Mouse (Mus musculus): ENCODE data around the gene Sh3glb1. TPM values are rescaled to one million over a fixed set of nuclear protein-coding genes. Genes with fewer than 3 reads are reported as not detected.
A peak's percentile ranks its signal among the peaks of the same experiment; 100 is the strongest.
"Not testable (repeated sequence)": the region's sequence is repeated elsewhere in the genome, so short reads cannot be mapped to it uniquely, and the experiment has no call there.

The Sh3glb1 gene
- total RNA-seq (2021), result 10 to 100 TPM; 56.7 to 59.3 TPM
- long read RNA-seq, experiment 1, full-length matches to known transcripts, result 37 of 47 reads
- long read RNA-seq, experiment 1, partial matches to known transcripts, result 2 of 47 reads
- long read RNA-seq, experiment 1, other reads (novel, unspliced or antisense), result 8 of 47 reads
- long read RNA-seq, experiment 2, full-length matches to known transcripts, result 38 of 52 reads
- long read RNA-seq, experiment 2, partial matches to known transcripts, result 1 of 52 reads
- long read RNA-seq, experiment 2, other reads (novel, unspliced or antisense), result 13 of 52 reads

DNA sequence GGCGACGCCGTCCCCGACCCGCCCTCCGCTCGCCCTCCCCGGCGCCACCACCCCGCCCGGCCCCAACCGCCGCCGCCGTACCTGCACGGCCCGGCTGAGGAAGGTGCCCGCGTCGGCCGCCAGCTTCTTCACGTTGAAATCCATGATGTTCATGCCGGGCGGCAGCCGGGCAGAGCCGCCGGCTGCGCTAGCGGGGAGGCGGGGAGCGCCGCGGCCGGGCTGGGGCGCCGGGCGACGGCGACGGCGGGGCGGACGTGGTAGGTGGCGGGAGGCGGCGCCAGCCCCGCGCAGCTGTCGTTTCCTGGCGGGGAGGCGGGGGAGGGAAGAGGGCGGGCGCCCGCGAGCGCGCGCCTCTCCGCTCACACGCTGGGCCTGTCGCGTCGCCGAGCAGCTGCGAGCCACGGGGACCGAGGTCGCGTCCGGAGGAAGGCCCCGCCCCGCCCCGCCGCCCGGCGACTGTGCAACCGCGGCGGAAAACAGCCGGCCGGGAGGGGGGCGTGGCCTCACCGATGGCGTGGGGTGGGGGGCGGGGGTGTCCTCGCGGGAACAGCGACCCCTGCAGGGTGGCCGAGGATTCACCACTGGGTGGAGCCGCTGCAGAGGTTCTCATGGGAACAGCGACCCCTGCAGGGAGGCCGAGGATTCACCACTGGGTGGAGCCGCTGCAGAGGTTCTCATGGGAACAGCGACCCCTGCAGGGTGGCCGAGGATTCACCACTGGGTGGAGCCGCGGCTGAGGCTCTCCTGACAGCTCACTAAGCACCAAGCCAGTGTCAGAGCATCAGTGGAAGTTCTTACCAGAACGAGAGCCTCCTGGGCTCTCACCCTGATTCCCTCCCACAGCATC lies at the start of gene Sh3glb1:
Sh3glb1 (minus strand) TSS at position 435 of the 847 bp plus-strand sequence.
- DNase-seq (ENCODE audit: low spot score in 2 of 2), result peak; percentile 96 to 99

DNA sequence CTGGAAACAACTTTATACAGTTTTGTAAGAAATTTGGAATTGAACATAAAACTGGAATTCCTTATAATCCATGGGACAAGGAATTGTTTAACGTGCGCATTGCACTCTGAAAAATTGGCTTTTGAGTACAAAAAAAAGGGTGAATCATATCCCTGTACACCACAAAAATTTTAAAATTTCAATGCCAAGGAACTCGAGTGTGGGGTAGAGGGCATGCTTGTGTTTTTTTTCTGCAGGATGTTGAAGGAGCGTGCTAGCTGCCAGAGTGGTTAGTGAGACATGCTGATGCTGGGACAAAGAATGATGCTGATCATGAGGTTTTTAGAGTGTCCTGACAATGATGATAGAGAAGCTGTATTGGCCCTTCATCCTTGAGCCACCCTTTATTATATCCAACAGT lies 45.0 kb upstream of the Sh3glb1 start:
- no peak for DNase-seq (ENCODE audit: low spot score in 2 of 2)

DNA sequence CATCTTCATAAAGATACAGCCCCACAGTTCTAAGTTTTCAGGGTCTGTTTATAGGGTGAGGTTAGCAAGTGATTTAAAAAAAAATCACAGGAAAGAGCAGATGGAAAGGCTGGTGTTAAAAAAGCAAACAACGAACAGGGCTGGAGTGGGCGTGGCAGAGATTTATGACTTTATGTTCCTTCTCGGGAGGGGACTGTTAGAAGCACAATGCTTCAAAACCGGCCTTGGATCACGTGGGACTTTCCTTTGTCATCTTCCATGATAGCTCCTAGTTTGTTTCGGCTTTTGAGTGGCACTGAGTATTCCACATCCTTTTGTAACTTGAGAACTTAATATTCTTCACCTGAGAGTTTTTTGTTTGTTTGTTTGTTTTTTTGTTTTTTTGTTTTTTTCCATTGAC lies 41.3 kb upstream of the Sh3glb1 start:
- DNase-seq (ENCODE audit: low spot score in 2 of 2), result no peak

DNA sequence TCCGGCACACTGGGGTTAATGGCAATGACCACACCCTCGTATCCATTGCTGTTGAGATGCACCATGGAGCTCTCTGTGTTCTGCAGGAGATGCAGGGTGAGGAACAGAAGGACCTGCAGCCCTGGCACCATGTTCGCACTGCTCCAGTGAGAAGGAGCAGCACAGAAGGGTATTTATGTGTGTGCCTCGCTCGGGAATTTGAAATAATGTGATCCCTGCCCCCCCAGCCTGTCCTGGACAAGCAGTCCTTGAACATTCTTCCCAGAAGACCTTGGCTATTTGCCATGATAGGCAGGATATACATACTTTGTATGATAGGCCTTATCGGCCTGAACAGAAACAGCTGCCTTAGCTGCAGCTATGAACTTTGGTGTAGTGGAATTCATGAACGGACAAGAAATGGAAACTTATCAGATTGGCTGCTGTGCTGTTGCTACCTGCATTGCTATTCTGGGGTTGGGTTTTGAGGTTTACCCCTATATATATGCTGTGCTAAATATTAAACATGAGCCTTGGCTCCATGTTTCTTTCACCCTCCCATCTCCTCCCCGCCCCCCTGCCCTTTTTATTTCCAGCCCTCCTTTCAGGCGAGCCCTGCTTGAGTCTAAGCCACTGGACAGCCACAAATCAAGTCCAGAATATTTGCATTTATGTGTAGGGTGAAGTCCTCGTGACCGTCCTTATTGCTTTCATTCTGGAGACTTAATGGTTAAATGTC lies 40.6 kb upstream of the Sh3glb1 start, which contains the start of gene Clca3a1:
Clca3a1 (minus strand) TSS at position 386 of the 718 bp plus-strand sequence.
- no peak for DNase-seq (ENCODE audit: low spot score in 2 of 2)

DNA sequence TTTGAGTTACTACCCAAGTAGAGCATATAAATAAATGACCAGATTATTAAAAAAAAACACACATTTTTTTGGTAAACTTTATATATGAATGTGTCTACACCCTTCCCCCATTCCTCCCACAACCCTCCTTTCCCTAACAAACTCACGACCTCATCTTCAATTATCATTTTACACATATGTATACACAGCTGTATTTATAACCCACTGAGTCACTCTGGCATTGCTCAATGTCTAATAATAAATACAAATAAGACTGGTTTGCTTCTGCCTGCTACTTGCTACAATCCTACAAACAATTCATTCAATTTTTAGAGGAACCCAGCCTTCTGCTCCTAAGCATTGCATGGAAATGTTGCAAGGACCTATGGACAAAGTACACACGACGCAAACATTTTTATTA lies 39.6 kb upstream of the Sh3glb1 start:
- DNase-seq (ENCODE audit: low spot score in 2 of 2), result no peak

DNA sequence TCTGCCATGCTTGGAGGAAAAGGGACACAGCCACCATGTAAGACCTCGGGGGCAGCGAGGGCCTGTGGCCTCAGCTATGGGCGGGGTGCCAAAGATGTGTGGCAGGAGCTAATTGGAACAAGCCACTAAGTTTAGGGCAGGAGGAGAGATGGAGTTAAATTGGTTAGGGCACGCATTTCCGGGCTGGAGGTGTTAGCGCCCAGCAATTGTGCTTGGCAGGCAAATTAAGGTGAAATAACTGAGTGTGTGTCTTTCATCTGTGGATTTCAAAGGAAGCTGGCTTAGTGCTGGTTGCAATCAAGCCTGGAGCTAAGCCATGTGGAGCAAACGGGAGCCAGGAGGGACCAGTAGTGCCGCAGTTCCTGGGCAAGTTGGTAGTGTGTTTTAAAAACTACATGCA lies 36.0 kb upstream of the Sh3glb1 start:
- DNase-seq (ENCODE audit: low spot score in 2 of 2), result not testable (repeated sequence)

DNA sequence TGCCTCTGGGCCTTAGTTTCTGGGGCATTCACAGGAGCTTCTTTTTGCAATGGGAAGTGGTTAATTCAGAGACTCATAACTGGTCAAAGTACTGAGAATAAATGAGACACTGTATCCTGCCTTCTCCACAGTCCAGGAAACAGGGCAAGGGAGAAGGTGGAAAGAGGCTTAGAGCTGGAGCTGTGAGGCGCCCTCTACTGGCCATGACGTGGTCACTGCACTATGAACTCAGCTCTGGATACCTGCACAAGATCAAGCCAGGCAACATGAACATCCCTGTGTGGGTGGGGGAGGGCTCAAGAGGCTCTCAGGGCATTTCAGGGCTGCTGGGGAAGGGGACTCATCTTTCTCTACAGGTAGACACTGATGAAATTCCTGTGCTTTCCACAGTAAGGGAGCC lies 33.0 kb upstream of the Sh3glb1 start:
- DNase-seq (ENCODE audit: low spot score in 2 of 2), result peak in 1 of 2 experiments; percentile 8

DNA sequence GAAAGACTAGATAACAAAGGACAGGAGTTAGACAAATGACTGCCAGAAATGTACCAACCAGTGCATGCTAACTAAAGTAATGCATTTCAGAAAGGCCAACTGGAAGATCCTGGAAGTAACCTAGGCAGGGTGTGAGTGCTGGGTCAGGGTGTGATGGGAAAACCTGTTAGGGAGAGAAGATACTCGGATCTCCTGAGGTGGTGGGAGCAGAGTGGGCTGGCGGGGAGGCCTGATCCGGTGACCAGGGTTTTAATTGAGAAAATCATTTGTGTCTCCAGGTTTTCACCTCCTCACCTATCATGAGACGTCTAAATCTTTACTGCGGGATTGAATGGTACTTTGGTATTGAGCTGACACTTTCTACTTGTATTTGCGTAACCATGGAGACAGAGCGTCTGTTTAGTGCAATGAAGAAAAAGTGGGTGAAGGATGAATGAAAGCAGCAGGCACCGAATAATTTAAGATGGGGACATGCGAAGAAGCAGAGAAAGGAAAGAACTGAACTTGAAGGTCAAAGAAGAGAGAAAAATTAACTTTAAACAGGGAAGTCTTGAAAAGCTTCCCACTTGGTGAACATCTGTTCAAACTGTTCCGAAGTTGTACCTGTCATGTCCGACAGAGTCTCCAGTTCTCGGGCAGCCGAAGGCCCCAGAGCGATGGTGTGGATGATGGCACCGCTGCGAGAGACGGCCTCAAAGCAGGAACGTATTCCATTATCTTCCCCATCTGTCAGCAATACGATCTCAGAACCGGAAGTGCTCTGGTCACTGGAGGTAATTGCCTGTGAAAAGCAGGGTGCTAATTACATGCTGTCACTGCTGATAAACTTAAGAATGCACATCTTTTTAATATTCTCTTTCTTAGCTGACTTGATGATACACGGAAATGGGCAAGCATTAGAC lies 29.2 kb upstream of the Sh3glb1 start:
- not testable (repeated sequence) for DNase-seq (ENCODE audit: low spot score in 2 of 2)

DNA sequence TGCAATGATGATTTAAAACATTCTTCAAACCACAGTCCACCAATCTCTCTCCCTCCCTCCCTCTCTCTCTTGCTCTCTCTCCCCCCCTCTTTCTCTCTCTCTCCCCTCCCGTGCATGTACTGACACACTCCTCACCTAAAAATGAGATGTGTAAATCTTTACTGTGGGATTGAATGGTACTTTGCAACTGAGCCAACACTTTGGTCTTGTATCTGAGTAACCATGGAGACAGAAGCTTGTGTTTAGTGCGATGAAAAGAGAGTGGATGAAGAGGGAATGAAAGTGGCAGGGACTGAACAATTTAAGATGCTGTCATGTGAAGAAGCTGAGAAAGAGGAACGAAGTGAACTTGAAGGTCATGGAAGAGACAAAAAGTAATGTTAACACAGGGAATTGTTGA lies 27.6 kb upstream of the Sh3glb1 start:
- DNase-seq (ENCODE audit: low spot score in 2 of 2), result not testable (repeated sequence)

DNA sequence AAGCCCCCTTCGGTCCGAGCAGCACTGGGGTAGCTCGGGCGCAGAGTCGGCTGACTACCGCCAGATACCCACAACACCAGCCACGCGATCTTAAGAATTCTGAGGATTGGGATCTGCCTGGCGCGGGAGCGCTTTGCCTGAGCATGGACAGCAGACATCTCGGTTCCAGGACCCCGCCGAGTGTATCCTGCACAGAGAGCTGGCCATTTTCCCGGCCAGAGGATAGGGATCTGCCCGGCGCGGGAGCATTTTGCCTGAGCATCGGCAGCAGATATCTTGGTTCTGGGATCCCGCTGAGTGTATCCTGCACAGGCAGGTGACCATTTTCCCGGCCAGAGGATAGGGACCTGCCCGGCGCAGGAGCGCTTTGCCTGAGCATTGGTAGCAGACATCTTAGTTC lies 18.3 kb upstream of the Sh3glb1 start:
- DNase-seq (ENCODE audit: low spot score in 2 of 2), result not testable (repeated sequence)

DNA sequence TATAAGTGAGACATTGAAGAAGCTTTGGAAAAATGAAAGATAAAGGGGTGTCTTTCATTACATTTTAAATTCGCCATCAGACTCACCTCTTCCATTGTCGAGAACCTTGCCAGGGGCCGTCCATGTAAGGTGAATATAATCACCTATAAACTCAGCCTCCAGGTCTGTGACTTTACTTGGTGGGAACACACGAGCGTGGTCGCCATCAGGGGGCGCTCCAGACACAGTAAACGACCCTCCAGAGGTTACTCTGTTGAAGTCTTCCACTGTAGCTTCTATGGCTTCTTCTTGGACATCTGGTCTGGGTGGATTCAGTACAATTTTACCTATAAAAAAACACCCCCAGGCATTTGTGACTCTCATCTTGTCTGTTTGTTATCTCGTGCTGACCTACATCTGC lies 16.7 kb upstream of the Sh3glb1 start:
- peak; percentile 44 to 47 for DNase-seq (ENCODE audit: low spot score in 2 of 2)

DNA sequence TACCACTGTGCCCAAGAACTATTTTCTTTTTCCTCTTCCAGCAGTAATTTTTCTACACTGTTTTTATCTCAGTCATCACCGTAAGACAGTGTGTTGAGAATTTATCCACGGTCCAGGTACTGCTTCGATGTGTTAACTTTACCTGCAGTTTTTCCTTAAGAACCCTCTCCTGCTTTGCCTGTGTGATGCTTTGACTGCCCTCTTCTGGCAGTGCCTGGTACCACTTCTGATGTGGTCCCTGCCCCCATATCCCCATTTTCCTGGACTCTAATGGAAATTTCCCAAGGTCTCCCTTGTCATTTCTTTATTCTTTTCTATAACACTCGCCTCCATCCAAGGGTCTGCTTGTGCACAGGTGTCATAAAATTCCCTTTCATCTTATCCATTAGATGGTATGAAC lies 3.3 kb upstream of the Sh3glb1 start:
- peak; percentile 55 to 69 for DNase-seq (ENCODE audit: low spot score in 2 of 2)

DNA sequence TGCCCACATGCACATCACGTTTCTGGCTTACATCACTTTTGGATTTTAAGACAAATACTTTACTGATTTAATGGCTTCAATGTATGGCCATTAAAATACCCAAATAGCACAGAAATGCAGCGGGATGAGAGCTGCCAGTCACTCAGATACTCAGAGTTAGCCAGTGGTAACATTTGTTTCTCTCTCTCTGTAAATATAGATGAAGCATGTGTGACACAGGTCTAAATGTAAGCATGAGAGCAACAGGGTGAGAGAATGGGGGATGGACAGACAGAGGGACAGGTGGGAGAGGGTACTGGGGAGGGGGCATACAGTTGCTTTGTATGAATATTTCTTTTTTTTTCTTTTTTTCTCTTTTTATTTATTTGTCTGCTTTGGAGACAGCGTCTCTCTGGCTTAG lies 2.4 kb upstream of the Sh3glb1 start:
- DNase-seq (ENCODE audit: low spot score in 2 of 2), result not testable (repeated sequence)

DNA sequence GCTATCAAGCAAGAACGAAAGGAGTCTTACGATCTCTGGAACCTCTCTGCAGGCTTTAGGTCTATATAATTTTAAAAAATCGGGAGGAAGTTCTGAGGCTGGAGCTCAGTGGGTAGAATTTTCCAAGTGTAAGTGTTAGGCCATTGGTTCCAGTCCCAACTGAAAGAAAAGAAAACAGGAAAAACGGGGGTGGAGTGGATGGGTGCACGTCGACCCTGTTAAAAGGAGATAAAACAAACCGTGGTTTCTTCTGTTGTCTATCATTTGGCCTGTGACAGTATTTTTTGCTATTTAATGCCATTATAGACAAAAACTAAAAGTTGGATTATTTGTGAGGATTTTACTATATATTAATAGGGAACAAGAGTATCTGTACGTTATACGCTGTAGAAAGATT lies 1.7 kb upstream of the Sh3glb1 start:
- DNase-seq (ENCODE audit: low spot score in 2 of 2), result no peak

DNA sequence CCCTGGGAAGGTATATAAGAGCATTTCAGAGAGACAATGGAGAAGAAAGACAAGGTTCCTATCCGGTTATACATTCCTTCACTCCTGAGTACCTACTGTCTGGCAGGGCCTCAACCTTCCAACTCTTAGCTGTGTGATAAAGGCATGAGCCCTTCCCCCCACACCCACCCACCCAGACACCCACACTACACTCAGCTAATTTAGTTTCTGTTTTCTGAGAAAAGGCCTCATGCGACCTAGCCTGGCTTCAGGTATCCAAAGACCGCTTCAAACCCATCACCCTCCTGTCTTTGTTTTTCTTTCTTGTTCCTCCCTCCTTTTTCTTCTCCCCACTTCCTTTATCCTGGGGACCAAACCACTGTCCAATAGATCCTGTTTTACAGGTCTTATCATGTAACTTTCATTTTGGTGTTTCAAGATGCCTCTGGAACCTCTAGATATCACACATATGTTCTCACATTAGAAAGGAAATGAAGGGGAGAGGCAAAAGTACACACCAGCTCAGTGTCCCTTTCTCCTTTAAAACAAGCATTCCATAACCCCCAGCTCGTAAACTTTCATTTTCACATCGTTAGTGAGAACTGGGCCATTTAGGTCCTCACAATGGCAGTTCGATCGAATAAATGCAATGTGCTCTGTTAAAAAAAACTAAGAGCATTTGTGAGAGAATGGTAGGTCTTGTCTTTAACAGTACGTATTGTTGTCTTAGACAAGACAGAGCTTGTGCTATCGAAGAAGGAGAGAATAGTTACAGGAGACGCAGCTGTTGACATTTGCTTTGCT lies 1.1 kb upstream of the Sh3glb1 start:
- DNase-seq (ENCODE audit: low spot score in 2 of 2), result no peak

DNA sequence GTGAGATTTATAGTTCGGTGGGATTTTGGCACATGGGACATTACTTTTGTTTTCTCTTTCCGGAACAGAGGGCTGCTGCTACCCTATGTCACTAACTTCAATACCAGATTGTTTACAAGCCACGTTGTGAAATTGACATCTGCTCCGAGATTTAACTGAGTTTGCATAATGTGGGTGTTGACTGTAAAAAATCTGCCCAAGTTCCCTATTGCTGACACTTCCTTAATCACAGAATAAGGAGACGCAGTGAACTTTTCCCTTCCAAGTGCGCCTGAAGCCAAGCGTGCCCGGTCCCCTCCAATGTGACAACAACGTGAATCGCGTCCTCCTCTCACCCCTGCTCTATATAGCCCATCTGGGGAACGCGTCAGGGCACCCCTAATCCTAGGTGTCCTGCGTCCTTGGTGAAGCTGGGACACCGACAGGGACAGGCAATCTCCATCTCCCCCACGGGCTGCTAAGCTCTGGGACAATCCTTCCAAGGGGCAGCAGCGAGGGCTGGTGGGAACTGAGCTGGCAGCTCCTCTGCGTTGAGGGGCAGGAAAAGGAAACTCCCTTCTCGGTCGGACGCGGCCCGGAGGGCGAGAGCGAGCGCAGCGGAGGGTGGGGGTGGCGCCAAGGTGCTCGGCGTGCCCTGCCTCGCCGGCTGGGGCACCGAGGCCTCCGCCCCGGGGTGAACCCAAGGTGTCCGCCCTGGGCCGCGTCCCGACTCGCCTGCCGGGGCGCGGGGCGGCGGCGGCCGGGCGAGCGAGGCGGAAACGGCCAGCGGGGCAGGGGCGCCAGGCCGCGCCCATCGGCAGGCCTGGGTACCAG lies 841 bp downstream of the Sh3glb1 start:
- DNase-seq (ENCODE audit: low spot score in 2 of 2), result peak; percentile 25 to 43

DNA sequence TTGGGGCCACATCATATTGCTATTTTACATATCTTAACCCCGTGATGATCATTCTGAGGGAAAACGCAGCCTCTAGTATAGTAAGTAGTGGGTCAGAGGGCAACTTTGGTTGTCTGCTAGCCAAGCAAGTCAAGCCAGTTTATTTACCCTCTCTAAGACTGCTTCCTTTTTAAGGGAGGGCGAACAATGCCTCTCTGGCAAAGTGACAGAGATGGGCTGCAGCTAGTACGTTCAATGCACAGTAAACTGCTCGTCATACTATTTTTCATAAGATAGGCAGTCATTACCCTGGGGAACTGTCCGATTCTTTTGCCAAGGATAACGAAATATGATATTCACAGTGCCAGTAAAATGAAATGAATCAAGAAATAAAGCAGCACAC lies 1.4 kb downstream of the Sh3glb1 start:
- no peak for DNase-seq (ENCODE audit: low spot score in 2 of 2)

DNA sequence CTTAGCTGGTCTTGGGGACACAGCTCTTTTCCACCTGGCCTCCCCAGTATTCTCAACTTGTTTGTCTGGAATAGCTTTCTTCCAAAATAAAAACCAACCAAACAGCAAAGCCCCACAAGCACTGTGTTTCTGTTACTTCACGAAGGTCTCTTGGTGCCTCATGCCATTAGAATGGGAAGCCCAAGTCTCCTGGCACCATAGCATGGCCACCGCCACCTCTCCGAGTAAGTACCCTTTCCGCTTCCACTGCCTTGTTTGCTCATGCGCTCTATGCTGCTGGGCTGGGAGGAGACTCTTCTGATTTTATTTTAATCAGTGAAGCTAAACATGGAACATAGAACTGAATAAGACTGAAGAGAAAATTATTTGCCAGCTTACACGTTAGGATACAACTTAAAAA lies 2.3 kb downstream of the Sh3glb1 start:
- no peak for DNase-seq (ENCODE audit: low spot score in 2 of 2)

DNA sequence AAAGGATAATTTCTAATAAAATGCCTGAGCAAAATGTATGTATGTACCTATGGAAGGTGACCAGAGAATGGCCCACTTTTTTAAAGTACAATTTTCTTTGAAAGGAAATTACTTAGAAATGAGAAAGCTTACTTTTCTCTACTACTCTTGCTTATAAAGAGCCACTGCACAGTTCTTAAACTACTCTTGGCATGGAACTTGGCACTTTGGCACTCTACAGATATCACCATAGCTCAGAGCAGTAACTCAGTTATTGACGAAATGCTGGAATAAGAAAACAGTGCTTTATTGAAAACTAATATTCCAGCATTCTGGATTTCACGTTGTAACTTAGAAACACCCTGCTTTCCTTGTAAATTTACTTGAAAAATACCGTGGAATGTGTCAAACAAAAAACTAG lies 3.0 kb downstream of the Sh3glb1 start:
- no peak for DNase-seq (ENCODE audit: low spot score in 2 of 2)
